Mouse (Mus musculus) kidney, adult 2 months (tissue): ENCODE data around the gene Gm3646.

Experiments used
- CTCF ChIP-seq: fragments of 200-500 bp; conservative IDR thresholded peaks from 2 replicates; pipeline ENCODE4 v1.5.1; 2011; ENCODE audit warnings: low read depth, mild to moderate bottlenecking, control low read depth, low read length, moderate library complexity, mixed read lengths; ENCODE audit not compliant: insufficient read depth, insufficient read length
- POLR2A ChIP-seq: fragments of 200-500 bp; IDR thresholded peaks from one replicate; pipeline ENCODE4 v1.6.1; 2011; ENCODE audit warnings: low read depth, low read length, control low read depth

- no peak for TF ChIP-seq POLR2A
- TF ChIP-seq CTCF, result no peak
Measured at GRCm38 (mm10) chr1:39802946-39803345, 2.2 kb downstream of the Gm3646 start.
